Mouse (Mus musculus) spleen, adult 2 months (tissue): ENCODE measurements around the gene Lrrc42.

Experiments
- CTCF ChIP-seq: fragments of 200-500 bp; IDR thresholded peaks from 2 replicates; pipeline ENCODE4 v1.5.1; 2011; ENCODE audit warnings: mild to moderate bottlenecking, inconsistent platforms; ENCODE audit not compliant: insufficient read depth, insufficient read length, insufficient replicate concordance; ENCODE audit errors: extremely low read depth
- POLR2A ChIP-seq: fragments of 200-500 bp; IDR thresholded peaks from 2 replicates; pipeline ENCODE4 v1.6.1; 2011; ENCODE audit warnings: low read depth, low read length, inconsistent platforms

GRCm38 (mm10) chr4:107285446-107286200, 32.3 kb upstream of the Lrrc42 start:
- no peak for TF ChIP-seq POLR2A
- no peak for TF ChIP-seq CTCF
